Comparison of ENCODE assay signal across 12 mouse cellular contexts in genomic region chr12:98571896-98572680, GRCm38 (mm10). TPM values are rescaled to one million over a fixed set of nuclear protein-coding genes. Genes with fewer than 3 reads are reported as not detected.
DNase-seq lines count a peak whose midpoint lies in the region; ATAC-seq and TF ChIP-seq lines count a peak whose summit lies in the region.
"Had no signal": no experiment of that assay in that cellular context is flagged by ENCODE, and none has a peak within 500 bp of the region (broad histone marks: within the 10 kb centered on the region; RNA-seq: fewer than 3 reads in every experiment).

No protein-coding gene starts in this region.

- no peaks in the 10 kb centered on the region for H3K36me3 ChIP-seq in forebrain, postnatal 0 days (ENCODE audit: insufficient read depth)
- no peaks in the 10 kb centered on the region for H3K36me3 ChIP-seq in midbrain, embryonic 12.5 days
- H3K36me3 ChIP-seq: embryonic facial prominence, embryonic 15.5 days; liver, embryonic 13.5 days had no signal

- no peaks in the 10 kb centered on the region for H3K27me3 ChIP-seq in cerebellum, adult 2 months (ENCODE audit: control insufficient read depth, insufficient read depth, low read length)
- H3K27me3 ChIP-seq in forebrain, postnatal 0 days (ENCODE audit: insufficient read depth, low read length): no peaks in the 10 kb centered on the region
- peaks cover 6% of the 10 kb centered on the region for H3K27me3 ChIP-seq in midbrain, embryonic 12.5 days

- TF ChIP-seq POLR2A in cerebellum, adult 2 months (IDR thresholded peaks at IDR 0.05; ENCODE audit: borderline replicate concordance, insufficient read depth, low read length): peak; percentile 26; the same call in 1 of the 2 replicates

- peak overlapping the region; percentile 91 for H3K27ac ChIP-seq in cerebellum, adult 2 months (ENCODE audit: insufficient read depth, low read length)
- H3K27ac ChIP-seq in forebrain, postnatal 0 days (ENCODE audit: low read depth, low read length): peak overlapping the region; percentile 42
- 0 out of 2 replicates have a peak overlapping the region, but pooled peaks have one; percentile 94 for H3K27ac ChIP-seq in midbrain, embryonic 12.5 days (replicated peaks)
- H3K27ac ChIP-seq: embryonic facial prominence, embryonic 15.5 days; liver, embryonic 13.5 days had no signal

- peak overlapping the region; percentile 74 for H3K4me2 ChIP-seq in forebrain, postnatal 0 days (ENCODE audit: low read depth)
- peak overlapping the region; percentile 71 for H3K4me2 ChIP-seq in midbrain, embryonic 12.5 days (replicated peaks)
- H3K4me2 ChIP-seq: embryonic facial prominence, embryonic 15.5 days; liver, embryonic 13.5 days had no signal

- H3K4me1 ChIP-seq in cerebellum, adult 2 months (ENCODE audit: control insufficient read depth, insufficient read depth, low read length): peaks cover 29% of the 10 kb centered on the region
- peaks cover 50% of the 10 kb centered on the region for H3K4me1 ChIP-seq in forebrain, postnatal 0 days (ENCODE audit: insufficient read depth)
- peaks cover 75% of the 10 kb centered on the region for H3K4me1 ChIP-seq in midbrain, embryonic 12.5 days

- H3K4me3 ChIP-seq in cerebellum, adult 2 months (replicated peaks; ENCODE audit: insufficient read depth, low read depth, low read length): peak overlapping the region; percentile 42
- H3K4me3 ChIP-seq in forebrain, postnatal 0 days (ENCODE audit: low read depth, low read length): peak overlapping the region; percentile 75
- peak overlapping the region; percentile 76 for H3K4me3 ChIP-seq in midbrain, embryonic 12.5 days
- H3K4me3 ChIP-seq: embryonic facial prominence, embryonic 15.5 days; liver, embryonic 13.5 days had no signal

- H3K9ac ChIP-seq in forebrain, postnatal 0 days: peak overlapping the region; percentile 91
- peak overlapping the region; percentile 87 for H3K9ac ChIP-seq in midbrain, embryonic 12.5 days (replicated peaks)
- H3K9ac ChIP-seq: embryonic facial prominence, embryonic 15.5 days; liver, embryonic 13.5 days had no signal

- WGBS in cerebellum, adult 2 months: 8% methylated on average over 8 of the region's 8 CpGs
- 12% methylated on average over 8 of the region's 8 CpGs for WGBS in forebrain, postnatal 0 days
- 43% methylated on average over 8 of the region's 8 CpGs for WGBS in midbrain, embryonic 12.5 days

- DNase-seq in CD4-positive helper T cell, adult 2 months (ENCODE audit: low read depth, low spot score): peak; percentile 6
- DNase-seq in cerebellum, adult 2 months: peak; percentile 59 to 80
- no peak for DNase-seq in forebrain, postnatal 0 days
- no peak for DNase-seq in kidney, adult 8-10 months
- no peak for DNase-seq in adrenal gland, postnatal 25 days
- no peak for DNase-seq in thymus, postnatal 10 days (ENCODE audit: low spot score in 2 of 2)
- no peak for DNase-seq in spleen, postnatal 10 days (ENCODE audit: low spot score in 2 of 2)
- DNase-seq: liver, embryonic 13.5 days; thymus, postnatal 36 days had no signal

- no peak for TF ChIP-seq CTCF in cerebellum, adult 2 months (IDR thresholded peaks at IDR 0.05; ENCODE audit: borderline replicate concordance, insufficient read depth, low read depth, low read length)
- no peak for TF ChIP-seq CTCF in forebrain, postnatal 0 days (IDR thresholded peaks at IDR 0.05; ENCODE audit: low read depth)

- no peaks in the 10 kb centered on the region for H3K9me3 ChIP-seq in forebrain, postnatal 0 days (ENCODE audit: low read length)
- no peaks in the 10 kb centered on the region for H3K9me3 ChIP-seq in midbrain, embryonic 12.5 days
- H3K9me3 ChIP-seq: embryonic facial prominence, embryonic 15.5 days; liver, embryonic 13.5 days had no signal

- ATAC-seq in forebrain, postnatal 0 days: no peak
- ATAC-seq in midbrain, embryonic 12.5 days (ENCODE audit: low FRiP score, low read depth): no peak

RNA-seq across cellular contexts. Expression of gene Kcnk10, which starts 6.0 kb away (rescaled TPM):
- polyA plus RNA-seq in cerebellum, adult 2 months (2012; rRNA removed): 24.0 and 25.2 TPM in 2 replicates
- 59.7 and 60.9 TPM in 2 replicates for total RNA-seq in forebrain, postnatal 0 days (2014; rRNA removed)
- polyA plus RNA-seq in forebrain, postnatal 0 days (2015; fragmentation: Nextera tagmentation; extraction: Ambion mirVana): 30.2 and 40.9 TPM in 2 replicates
- polyA plus RNA-seq in midbrain, embryonic 12.5 days (2016; fragmentation: Nextera tagmentation; extraction: Ambion mirVana): 49.5 and 59.0 TPM in 2 replicates
- total RNA-seq in adrenal gland, postnatal 25 days (2021): not detected in 2 replicates
- total RNA-seq: MEL had no signal
- polyA plus RNA-seq: liver, embryonic 13.5 days had no signal

RNA-seq across cellular contexts. Expression of gene Spata7, which starts 55.9 kb away (rescaled TPM):
- 24.2 and 26.9 TPM in 2 replicates for polyA plus RNA-seq in cerebellum, adult 2 months (2012; rRNA removed)
- total RNA-seq in forebrain, postnatal 0 days (2014; rRNA removed): 35.4 and 35.5 TPM in 2 replicates
- 23.2 and 32.2 TPM in 2 replicates for polyA plus RNA-seq in forebrain, postnatal 0 days (2015; fragmentation: Nextera tagmentation; extraction: Ambion mirVana)
- 24.2 and 26.0 TPM in 2 replicates for polyA plus RNA-seq in midbrain, embryonic 12.5 days (2016; fragmentation: Nextera tagmentation; extraction: Ambion mirVana)
- 11.9 and 13.7 TPM in 2 replicates for total RNA-seq in adrenal gland, postnatal 25 days (2021)

Comparison
In these comparisons a context has a peak if more than half of its experiments do, and no peak if none do; other contexts are left out.
1. DNase-seq: peak in CD4-positive helper T cell, adult 2 months (single experiment) and cerebellum, adult 2 months (2 of 2); none in forebrain, postnatal 0 days (single experiment), kidney, adult 8-10 months (0 of 2), adrenal gland, postnatal 25 days (single experiment), thymus, postnatal 10 days (0 of 2) and spleen, postnatal 10 days (0 of 2).
2. H3K27ac ChIP-seq: peak in every context shown above with its lines; median percentile 94 in midbrain, embryonic 12.5 days; 91 in cerebellum, adult 2 months; 42 in forebrain, postnatal 0 days.
3. Peak in every context shown above with its lines, with median percentiles within 50 percentile points of each other: H3K4me3 ChIP-seq.